Mouse (Mus musculus) lung, adult 2 months (tissue): ENCODE results near the gene Aldh8a1. TPM values are rescaled to one million over a fixed set of nuclear protein-coding genes. Genes with fewer than 3 reads are reported as not detected.

ENCODE experiments used
- DNase-seq: peaks from one replicate; pipeline ENCODE4 v3.0.0; 2022
- H3K4me1 ChIP-seq: fragments of 200-500 bp; 2 replicates; pipeline ENCODE4 v1.6.1; 2011; ENCODE audit warnings: low read length; ENCODE audit not compliant: control insufficient read depth, insufficient read depth
- H3K4me3 ChIP-seq: fragments of 200-500 bp; replicated peaks from 2 replicates; pipeline ENCODE3; 2011; ENCODE audit warnings: low read depth, mild to moderate bottlenecking, control low read depth, low read length; ENCODE audit errors: extremely low read depth
- CTCF ChIP-seq: fragments of 200-500 bp; IDR thresholded peaks from 2 replicates; pipeline ENCODE4 v1.5.1; 2011; ENCODE audit warnings: mild to moderate bottlenecking, low read length, control low read depth; ENCODE audit not compliant: insufficient read depth
- POLR2A ChIP-seq: fragments of 200-500 bp; IDR thresholded peaks from 2 replicates; pipeline ENCODE4 v1.6.1; 2011; ENCODE audit warnings: low read depth, mild to moderate bottlenecking, control low read depth, low read length, borderline replicate concordance; ENCODE audit errors: extremely low read depth
- WGBS: fragments of 180-500 bp; shearing (Covaris S2); methylation state at CpG from one replicate; pipeline ENCODE4 v1.1.7; 2018; 5-methylcytosine and 5-hydroxymethylcytosine counted together
- polyA plus RNA-seq: library from polyadenylated mRNA; depleted of rRNA; stranded (reverse); fragments of >200 nt; gene quantifications from 2 replicates; pipeline ENCODE4 v1.2.3, GENCODE M21; 2012; rRNA removed

The Aldh8a1 gene
- polyA plus RNA-seq, result 0.05 and 0.22 TPM in 2 replicates

- H3K4me3 ChIP-seq, result no peak within 1 kb of the TSS
- 77% methylated on average over 13 of the region's 13 CpGs for WGBS
These were observed at the start of gene Aldh8a1 for GRCm38 (mm10) chr10:21376682-21377473. Aldh8a1 (plus strand) TSS chr10:21377291.

GRCm38 (mm10) chr10:21327605-21328135 is 49.4 kb upstream of the Aldh8a1 start:
- H3K4me1 ChIP-seq, result no peaks in the 10 kb centered on the region
- H3K4me3 ChIP-seq, result no peak overlapping the region
- DNase-seq, result no peak
- TF ChIP-seq CTCF, result no peak
- 61% methylated on average over 7 of the region's 7 CpGs for WGBS

More at GRCm38 (mm10) chr10:21376682-21377473, at the start of gene Aldh8a1:
- no peaks in the 10 kb centered on the region for H3K4me1 ChIP-seq
- no peak for TF ChIP-seq POLR2A
- no peak for TF ChIP-seq CTCF
- no peak for DNase-seq

GRCm38 (mm10) chr10:21334349-21335105 is 42.6 kb upstream of the Aldh8a1 start:
- 41% methylated on average over 7 of the region's 7 CpGs for WGBS
- no peak for DNase-seq
- H3K4me1 ChIP-seq, result no peaks in the 10 kb centered on the region
- TF ChIP-seq CTCF (no peak), POLR2A (no peak)
- H3K4me3 ChIP-seq, result no peak overlapping the region

GRCm38 (mm10) chr10:21335534-21335933 is 41.6 kb upstream of the Aldh8a1 start:
- TF ChIP-seq POLR2A, result no peak
- TF ChIP-seq CTCF, result no peak
- 93% methylated on average over 5 of the region's 5 CpGs for WGBS
- Histone ChIP-seq H3K4me3 (no peak overlapping the region), H3K4me1 (no peaks in the 10 kb centered on the region)
- no peak for DNase-seq

- DNase-seq, result no peak
- TF ChIP-seq POLR2A (no peak), CTCF (no peak)
- H3K4me3 ChIP-seq, result no peak overlapping the region
- no peaks in the 10 kb centered on the region for H3K4me1 ChIP-seq
- 75% methylated on average over 2 of the region's 2 CpGs for WGBS
These were observed 39.9 kb upstream of the Aldh8a1 start for GRCm38 (mm10) chr10:21337191-21337590.

GRCm38 (mm10) chr10:21341706-21342105 is 35.4 kb upstream of the Aldh8a1 start:
- TF ChIP-seq CTCF, result no peak
- TF ChIP-seq POLR2A, result no peak
- WGBS, result 93% methylated on average over 14 of the region's 14 CpGs
- H3K4me3 ChIP-seq, result no peak overlapping the region
- no peak for DNase-seq
- H3K4me1 ChIP-seq, result no peaks in the 10 kb centered on the region

GRCm38 (mm10) chr10:21342331-21343005 is 34.6 kb upstream of the Aldh8a1 start:
- DNase-seq, result no peak
- no peak for TF ChIP-seq CTCF
- no peak for TF ChIP-seq POLR2A
- no peaks in the 10 kb centered on the region for H3K4me1 ChIP-seq
- no peak overlapping the region for H3K4me3 ChIP-seq
- 88% methylated on average over 11 of the region's 11 CpGs for WGBS

- no peak for TF ChIP-seq POLR2A
- no peak for TF ChIP-seq CTCF
- DNase-seq, result no peak
- Histone ChIP-seq H3K4me1 (no peaks in the 10 kb centered on the region), H3K4me3 (no peak overlapping the region)
- WGBS, result 92% methylated on average over 4 of the region's 4 CpGs
These were observed 29.8 kb upstream of the Aldh8a1 start for GRCm38 (mm10) chr10:21347332-21347731.

- TF ChIP-seq CTCF, result no peak
- TF ChIP-seq POLR2A, result no peak
- WGBS, result 90% methylated on average over 5 of the region's 5 CpGs
These were observed 27.6 kb upstream of the Aldh8a1 start for GRCm38 (mm10) chr10:21349449-21349848.

More at GRCm38 (mm10) chr10:21349449-21349848, 27.6 kb upstream of the Aldh8a1 start:
- Histone ChIP-seq H3K4me1 (no peaks in the 10 kb centered on the region), H3K4me3 (no peak overlapping the region)
- DNase-seq, result no peak
